Mouse (Mus musculus): ENCODE data around the gene Olfr437.
"Not testable (repeated sequence)": the region's sequence is repeated elsewhere in the genome, so short reads cannot be mapped to it uniquely, and the experiment has no call there.

Gene Olfr437

DNA sequence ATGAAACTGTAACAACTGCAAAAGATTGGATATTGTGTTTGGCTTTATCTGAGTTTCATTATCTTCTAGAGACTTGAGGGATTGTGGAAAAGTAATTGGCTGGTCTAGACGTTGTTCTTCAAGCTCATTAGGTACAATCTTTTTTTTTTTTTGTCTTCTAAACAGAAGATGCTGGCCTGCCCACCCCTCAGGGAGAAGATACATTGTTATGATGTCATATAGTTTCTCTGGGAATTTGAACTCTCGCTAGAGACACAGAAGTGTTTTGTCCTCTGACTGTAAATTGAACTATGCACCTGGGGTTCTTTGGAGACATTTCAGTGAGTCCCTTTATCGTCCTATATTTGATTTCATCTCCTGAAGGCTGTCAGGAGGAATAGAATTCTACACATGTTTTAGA is at the start of gene Olfr437:
TSS of gene Olfr437 (plus strand) at position 301 of the 400 bp plus-strand sequence.
- DNase-seq (ENCODE audit: low read depth, low spot score): no peak

DNA sequence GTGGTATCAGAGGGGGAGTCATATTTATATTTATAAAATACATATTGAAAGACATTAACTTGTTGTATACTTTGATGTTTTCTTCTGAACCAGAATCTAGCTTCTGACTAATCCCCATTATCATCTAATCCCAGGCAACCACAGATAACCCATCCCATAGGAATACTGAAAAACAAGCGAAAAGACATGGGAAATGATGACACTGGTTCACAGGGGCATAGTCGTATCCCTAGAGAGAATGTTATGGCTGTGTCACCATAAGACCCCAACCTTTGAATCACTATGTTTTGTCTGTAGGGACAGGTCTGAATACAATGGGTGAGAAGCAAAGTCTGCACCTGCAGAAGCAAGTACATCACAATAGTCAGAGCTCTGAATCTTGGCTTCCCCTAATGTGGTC is 16.8 kb upstream of the Olfr437 start, which contains the start of gene Olfr237-ps1:
TSS of gene Olfr237-ps1 (plus strand) at position 301 of the 400 bp plus-strand sequence.
- not testable (repeated sequence) for DNase-seq (ENCODE audit: low read depth, low spot score)

DNA sequence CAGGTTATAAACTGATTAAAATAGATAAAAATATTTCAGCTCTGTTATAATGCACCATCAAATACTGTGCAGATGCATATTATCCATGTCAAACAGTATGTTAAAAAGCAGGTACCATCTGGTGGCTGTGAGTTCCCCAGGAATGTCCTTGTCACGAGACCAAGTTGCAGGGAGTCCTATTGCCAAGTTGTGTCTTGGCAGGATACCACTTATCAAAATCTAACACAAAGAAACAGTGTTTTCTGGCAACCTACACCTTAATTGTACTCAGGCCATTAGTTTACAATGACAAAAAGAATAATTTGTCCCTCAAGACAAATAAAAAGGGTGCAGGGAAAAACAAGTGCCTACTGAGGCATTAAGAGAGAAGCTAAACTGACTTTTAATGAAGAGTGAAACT is 3.6 kb upstream of the Olfr437 start:
- no peak for DNase-seq (ENCODE audit: low read depth, low spot score)

DNA sequence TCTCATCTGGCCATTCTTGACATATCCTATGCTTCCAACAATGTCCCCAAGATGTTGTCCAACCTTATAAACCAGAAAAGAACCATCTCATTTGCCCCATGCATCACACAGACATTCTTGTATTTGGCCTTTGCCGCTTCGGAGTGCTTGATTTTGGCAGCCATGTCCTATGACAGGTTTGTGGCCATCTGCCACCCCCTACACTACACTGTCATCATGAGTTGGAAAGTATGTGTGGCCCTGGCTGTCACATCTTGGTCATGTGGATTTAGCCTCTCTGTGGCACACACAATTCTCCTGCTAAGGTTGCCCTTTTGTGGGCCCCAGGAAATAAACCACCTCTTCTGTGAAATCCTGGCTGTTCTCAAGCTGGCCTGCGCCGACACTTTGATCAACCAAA is 4.2 kb downstream of the Olfr437 start:
- DNase-seq (ENCODE audit: low read depth, low spot score): no peak

DNA sequence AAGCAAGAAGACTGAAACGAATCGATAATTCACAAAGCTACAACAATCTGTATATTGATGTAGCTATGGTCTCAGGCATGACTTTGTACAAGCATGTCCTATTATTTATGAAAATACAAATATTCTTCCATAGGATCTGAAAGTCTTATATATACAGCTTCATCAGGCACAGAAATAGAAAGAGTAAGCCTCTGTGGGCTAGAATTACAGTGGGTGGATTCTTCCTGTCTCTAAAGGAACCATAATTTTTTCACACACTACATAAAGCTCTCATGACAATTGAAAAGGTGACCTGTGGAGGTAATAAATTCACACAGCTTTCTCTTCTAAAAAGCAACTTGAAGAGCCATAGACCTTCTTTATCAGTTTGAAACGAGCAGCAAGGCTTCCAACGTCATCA is 8.8 kb downstream of the Olfr437 start, which contains the start of gene Olfr13:
TSS of gene Olfr13 (plus strand) at position 301 of the 400 bp plus-strand sequence.
- DNase-seq (ENCODE audit: low read depth, low spot score): no peak

DNA sequence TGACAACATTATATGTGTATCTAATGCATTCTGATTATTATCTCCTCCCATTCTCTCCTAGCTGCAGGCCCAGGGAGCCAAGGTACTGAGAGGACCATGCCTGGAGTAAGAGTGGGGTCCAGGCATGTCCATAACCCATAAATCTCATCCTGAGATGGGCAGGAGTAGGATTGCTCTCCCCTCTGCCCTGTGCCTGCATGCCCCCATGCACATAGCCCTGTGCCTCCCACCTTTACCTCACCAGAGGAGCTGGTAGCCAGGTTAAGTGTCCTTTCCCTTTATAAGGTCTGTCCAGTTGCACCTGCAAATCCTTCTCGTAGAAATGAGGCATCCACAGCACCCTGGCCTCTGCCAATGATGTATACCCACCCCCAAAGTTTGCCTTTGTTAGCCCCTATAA is 15.0 kb downstream of the Olfr437 start:
- DNase-seq (ENCODE audit: low read depth, low spot score): no peak

DNA sequence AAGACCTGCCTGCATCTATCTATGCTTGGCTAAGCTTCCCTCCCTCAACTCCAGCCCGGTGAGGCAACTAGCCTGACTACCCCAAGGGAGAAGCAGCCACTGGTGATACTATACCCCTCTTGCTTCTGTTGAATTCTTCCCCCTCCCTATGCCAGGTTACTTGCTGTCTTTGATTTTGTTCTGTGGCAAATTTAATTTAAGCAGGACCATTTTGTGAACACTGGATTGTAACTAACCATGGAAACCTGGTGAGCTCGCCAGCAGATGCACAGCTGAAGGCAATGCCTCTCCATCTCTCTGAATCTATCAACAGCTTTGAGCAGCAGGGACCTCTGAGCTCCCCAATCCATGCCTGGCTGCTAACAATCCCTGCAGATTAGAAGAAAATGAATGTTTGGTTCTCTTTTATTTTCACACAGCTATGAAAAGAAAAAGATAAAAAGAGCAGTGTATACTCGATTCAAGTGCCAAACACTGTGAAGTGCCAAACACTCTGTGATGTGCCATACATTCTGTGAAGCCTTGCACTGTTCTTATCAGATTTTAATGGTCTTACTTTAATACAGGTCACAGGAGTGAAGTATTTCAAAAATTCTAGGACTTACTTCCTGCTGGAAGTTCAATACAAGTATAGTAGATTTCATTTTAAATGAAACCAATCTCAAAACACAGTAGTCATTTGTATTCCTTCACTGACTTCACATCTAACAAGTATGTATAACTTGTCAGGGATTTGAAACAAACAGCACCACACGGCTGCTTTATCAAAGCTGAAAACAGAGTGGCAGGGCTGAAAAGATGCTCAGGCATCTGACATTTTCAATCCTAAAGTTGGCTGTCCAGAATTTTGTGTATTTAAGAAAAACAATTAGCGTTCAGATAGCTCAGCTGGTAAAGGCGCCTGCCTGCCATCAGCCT is 15.8 kb downstream of the Olfr437 start:
- DNase-seq (ENCODE audit: low read depth, low spot score): no peak

DNA sequence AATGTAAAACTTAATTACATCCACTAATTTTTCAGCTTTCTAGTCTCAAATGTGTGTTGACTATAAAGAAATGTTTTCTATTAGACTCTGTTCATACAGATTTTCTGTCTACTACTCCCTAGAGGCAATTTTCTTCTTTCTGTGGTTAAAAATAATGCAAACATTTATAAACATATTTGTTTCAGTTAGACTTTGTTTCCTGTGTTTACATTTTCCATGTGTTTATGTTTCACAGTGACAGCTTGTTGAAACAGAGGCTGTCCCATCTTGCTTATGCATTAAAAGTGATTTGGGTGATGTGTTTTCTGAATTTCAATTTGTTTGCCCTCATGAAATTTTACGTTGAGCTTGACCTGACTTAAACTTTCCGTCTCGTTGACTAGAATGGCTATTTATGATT is 27.9 kb downstream of the Olfr437 start:
- DNase-seq (ENCODE audit: low read depth, low spot score): no peak

DNA sequence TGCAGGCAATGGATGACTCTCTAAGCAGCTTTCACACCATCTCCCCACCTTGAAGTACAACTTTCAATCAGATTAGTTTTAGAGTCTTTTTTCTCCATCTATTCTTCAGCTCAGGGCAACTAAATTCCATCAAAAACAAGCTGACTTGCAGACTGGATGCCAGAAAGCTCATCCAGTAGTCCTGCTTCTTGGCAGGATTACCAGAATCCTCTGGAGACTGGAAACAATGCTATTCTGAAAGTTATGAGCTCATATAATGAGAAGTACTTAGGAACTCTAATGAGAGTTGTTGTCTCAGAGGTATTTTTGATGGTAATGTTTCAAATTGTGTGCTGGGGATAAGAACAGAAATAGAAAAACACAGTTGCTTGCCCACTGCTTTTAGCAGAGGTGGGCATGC is 33.7 kb downstream of the Olfr437 start, which contains the start of gene Olfr435:
TSS of gene Olfr435 (plus strand) at position 366 of the 400 bp plus-strand sequence.
- DNase-seq (ENCODE audit: low read depth, low spot score): no peak

DNA sequence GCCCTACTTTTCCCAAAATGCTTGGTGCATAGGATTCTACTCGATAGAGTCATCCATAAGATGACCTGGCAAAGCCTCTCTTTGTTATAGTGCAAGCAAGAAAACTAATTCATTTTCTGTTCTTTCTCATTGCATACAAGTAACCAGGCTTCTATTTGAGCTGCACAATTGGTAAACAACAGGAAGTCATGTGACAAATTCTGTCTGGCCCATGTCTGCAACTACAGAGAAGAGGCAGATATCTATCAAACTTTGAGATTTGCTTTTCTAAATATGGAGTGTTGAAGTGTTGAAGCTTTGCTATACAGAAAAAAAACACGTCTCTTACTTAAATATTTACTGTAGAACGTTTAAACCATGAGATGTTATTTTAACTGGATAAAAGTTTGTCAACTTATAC is 35.0 kb downstream of the Olfr437 start:
- no peak for DNase-seq (ENCODE audit: low read depth, low spot score)

DNA sequence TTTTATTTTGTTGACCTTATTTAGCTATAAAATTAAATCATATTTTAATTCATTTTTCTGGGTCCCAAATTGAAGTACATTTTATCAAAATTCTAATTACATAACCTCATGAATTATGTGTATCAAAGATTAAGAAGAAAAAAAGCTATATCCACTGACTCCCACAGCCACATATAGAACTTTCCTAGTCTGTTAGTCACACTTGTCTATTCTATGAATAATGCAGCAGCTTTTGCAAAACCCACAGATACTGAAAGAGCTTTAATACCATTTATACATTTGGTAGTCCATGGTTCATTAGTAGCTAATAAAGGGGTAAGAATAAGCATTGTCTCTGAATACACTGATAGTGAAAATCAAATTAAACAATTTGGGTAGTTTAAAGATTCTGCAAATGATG is 39.7 kb downstream of the Olfr437 start:
- DNase-seq (ENCODE audit: low read depth, low spot score): no peak

DNA sequence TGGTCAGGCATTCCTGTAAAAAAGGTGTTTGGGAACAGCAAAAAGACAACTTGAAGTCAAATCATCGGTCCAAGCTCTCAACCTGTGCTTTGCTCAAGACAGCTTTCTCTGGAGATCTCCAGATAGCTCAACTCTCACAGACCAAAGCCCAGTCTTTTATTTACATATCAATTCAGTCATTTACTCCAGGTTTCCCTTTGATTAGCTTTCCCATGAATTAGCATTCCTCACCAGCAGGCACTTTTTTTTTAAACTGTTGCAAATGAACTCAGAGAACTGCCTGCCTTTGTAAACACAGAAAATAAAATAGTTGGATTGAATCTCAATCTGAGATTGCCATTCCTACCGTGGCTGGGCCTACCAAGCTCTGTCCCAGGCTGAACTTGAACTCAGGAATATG is 42.3 kb downstream of the Olfr437 start:
- no peak for DNase-seq (ENCODE audit: low read depth, low spot score)

DNA sequence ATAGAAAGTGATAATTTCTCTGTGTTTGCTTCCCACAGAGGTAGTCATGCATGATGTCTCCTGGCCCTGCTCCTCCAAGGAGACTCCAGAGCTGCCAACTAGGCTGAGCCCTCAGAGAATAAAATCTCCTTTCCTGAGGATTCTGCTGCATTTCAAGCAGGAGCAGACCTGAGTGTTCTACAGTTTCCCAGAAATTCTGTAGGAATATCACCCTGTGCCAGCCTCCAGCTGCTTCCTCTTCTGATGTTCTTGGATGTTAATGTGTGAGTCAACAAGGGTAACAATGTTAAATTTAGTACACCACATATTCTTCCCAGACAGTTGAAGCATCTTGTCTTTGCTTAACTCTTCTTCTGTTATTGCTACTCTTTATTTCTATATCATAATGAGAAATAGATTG is 49.8 kb downstream of the Olfr437 start, which contains the start of gene Olfr434:
TSS of gene Olfr434 (plus strand) at position 149 of the 400 bp plus-strand sequence.
- not testable (repeated sequence) for DNase-seq (ENCODE audit: low read depth, low spot score)
